Mouse (Mus musculus): ENCODE results near the gene Ube2q2. TPM values are rescaled to one million over a fixed set of nuclear protein-coding genes. Genes with fewer than 3 reads are reported as not detected.

Gene Ube2q2
- polyA plus RNA-seq, 1 experiment from 2014 or later, result 17.0 TPM

GRCm38 (mm10) chr9:55215648-55216047 is 67.0 kb downstream of the Ube2q2 start:
- no peak for TF ChIP-seq CTCF (IDR thresholded peaks at IDR 0.05; ENCODE audit: low read depth)
- Histone ChIP-seq H3K27me3 (replicated peaks; ENCODE audit: control insufficient read depth, insufficient read depth, low read length) (no peaks in the 10 kb centered on the region), H3K4me2 (replicated peaks; ENCODE audit: low read depth) (no peak overlapping the region), H3K36me3 (ENCODE audit: control insufficient read depth, insufficient read depth) (peaks cover 64% of the 10 kb centered on the region), H3K9ac (ENCODE audit: low read depth, low read length) (no peak overlapping the region), H3K9me3 (ENCODE audit: control insufficient read depth) (no peaks in the 10 kb centered on the region), H3K27ac (ENCODE audit: low read depth, low read length) (no peak overlapping the region), H3K4me1 (replicated peaks; ENCODE audit: control insufficient read depth, insufficient read depth, low read length) (no peaks in the 10 kb centered on the region), H3K4me3 (ENCODE audit: low read depth, low read length) (no peak overlapping the region)
- no peak for ATAC-seq
- 88% methylated on average over 3 of the region's 3 CpGs for WGBS

GRCm38 (mm10) chr9:55216078-55216477 is 67.4 kb downstream of the Ube2q2 start:
- Histone ChIP-seq H3K4me3 (ENCODE audit: low read depth, low read length) (no peak overlapping the region), H3K27ac (ENCODE audit: low read depth, low read length) (no peak overlapping the region), H3K9ac (ENCODE audit: low read depth, low read length) (no peak overlapping the region), H3K4me1 (replicated peaks; ENCODE audit: control insufficient read depth, insufficient read depth, low read length) (no peaks in the 10 kb centered on the region), H3K36me3 (ENCODE audit: control insufficient read depth, insufficient read depth) (peaks cover 68% of the 10 kb centered on the region), H3K27me3 (replicated peaks; ENCODE audit: control insufficient read depth, insufficient read depth, low read length) (no peaks in the 10 kb centered on the region), H3K9me3 (ENCODE audit: control insufficient read depth) (no peaks in the 10 kb centered on the region), H3K4me2 (replicated peaks; ENCODE audit: low read depth) (no peak overlapping the region)
- WGBS, result 67% methylated on average over 2 of the region's 2 CpGs
- TF ChIP-seq CTCF (IDR thresholded peaks at IDR 0.05; ENCODE audit: low read depth), result no peak
- ATAC-seq, result no peak

GRCm38 (mm10) chr9:55217381-55217780 is 68.7 kb downstream of the Ube2q2 start:
- Histone ChIP-seq H3K4me2 (replicated peaks; ENCODE audit: low read depth) (no peak overlapping the region), H3K27me3 (replicated peaks; ENCODE audit: control insufficient read depth, insufficient read depth, low read length) (no peaks in the 10 kb centered on the region), H3K27ac (ENCODE audit: low read depth, low read length) (no peak overlapping the region; the same call in 1 of the 2 replicates), H3K9me3 (ENCODE audit: control insufficient read depth) (no peaks in the 10 kb centered on the region), H3K36me3 (ENCODE audit: control insufficient read depth, insufficient read depth) (peaks cover 81% of the 10 kb centered on the region), H3K4me1 (replicated peaks; ENCODE audit: control insufficient read depth, insufficient read depth, low read length) (no peaks in the 10 kb centered on the region), H3K4me3 (ENCODE audit: low read depth, low read length) (no peak overlapping the region), H3K9ac (ENCODE audit: low read depth, low read length) (no peak overlapping the region)
- no peak for TF ChIP-seq CTCF (IDR thresholded peaks at IDR 0.05; ENCODE audit: low read depth)
- WGBS, result 88% methylated on average over 3 of the region's 3 CpGs
- no peak for ATAC-seq

GRCm38 (mm10) chr9:55225165-55225737 is 76.6 kb downstream of the Ube2q2 start:
- no peak for TF ChIP-seq CTCF (IDR thresholded peaks at IDR 0.05; ENCODE audit: low read depth)
- Histone ChIP-seq H3K9ac (ENCODE audit: low read depth, low read length) (no peak overlapping the region), H3K4me2 (replicated peaks; ENCODE audit: low read depth) (no peak overlapping the region), H3K9me3 (ENCODE audit: control insufficient read depth) (no peaks in the 10 kb centered on the region), H3K4me3 (ENCODE audit: low read depth, low read length) (no peak overlapping the region), H3K27me3 (replicated peaks; ENCODE audit: control insufficient read depth, insufficient read depth, low read length) (no peaks in the 10 kb centered on the region), H3K36me3 (ENCODE audit: control insufficient read depth, insufficient read depth) (peaks cover 48% of the 10 kb centered on the region), H3K27ac (ENCODE audit: low read depth, low read length) (peak overlapping the region; percentile 7; the same call in 1 of the 2 replicates), H3K4me1 (replicated peaks; ENCODE audit: control insufficient read depth, insufficient read depth, low read length) (no peaks in the 10 kb centered on the region)
- ATAC-seq, result no peak
- 84% methylated on average over 7 of the region's 7 CpGs for WGBS

- Histone ChIP-seq H3K4me1 (replicated peaks; ENCODE audit: control insufficient read depth, insufficient read depth, low read length) (no peaks in the 10 kb centered on the region), H3K4me3 (ENCODE audit: low read depth, low read length) (no peak overlapping the region), H3K4me2 (replicated peaks; ENCODE audit: low read depth) (no peak overlapping the region), H3K9ac (ENCODE audit: low read depth, low read length) (no peak overlapping the region), H3K9me3 (ENCODE audit: control insufficient read depth) (no peaks in the 10 kb centered on the region), H3K27ac (ENCODE audit: low read depth, low read length) (no peak overlapping the region), H3K36me3 (ENCODE audit: control insufficient read depth, insufficient read depth) (peaks cover 38% of the 10 kb centered on the region), H3K27me3 (replicated peaks; ENCODE audit: control insufficient read depth, insufficient read depth, low read length) (no peaks in the 10 kb centered on the region)
- no peak for TF ChIP-seq CTCF (IDR thresholded peaks at IDR 0.05; ENCODE audit: low read depth)
- 90% methylated on average over 3 of the region's 3 CpGs for WGBS
- ATAC-seq, result no peak
Measured at GRCm38 (mm10) chr9:55226251-55226650, 77.6 kb downstream of the Ube2q2 start.

- no peaks in the 10 kb centered on the region for H3K9me3 ChIP-seq (ENCODE audit: control insufficient read depth)
- no peak for TF ChIP-seq CTCF (IDR thresholded peaks at IDR 0.05; ENCODE audit: low read depth)
- no peak for ATAC-seq
- WGBS, result 87% methylated on average over 4 of the region's 4 CpGs
- no peak overlapping the region for H3K9ac ChIP-seq (ENCODE audit: low read depth, low read length)
- H3K27me3 ChIP-seq (replicated peaks; ENCODE audit: control insufficient read depth, insufficient read depth, low read length), result no peaks in the 10 kb centered on the region
- no peak overlapping the region for H3K4me2 ChIP-seq (replicated peaks; ENCODE audit: low read depth)
- no peaks in the 10 kb centered on the region for H3K4me1 ChIP-seq (replicated peaks; ENCODE audit: control insufficient read depth, insufficient read depth, low read length)
- H3K27ac ChIP-seq (ENCODE audit: low read depth, low read length), result no peak overlapping the region
- H3K36me3 ChIP-seq (ENCODE audit: control insufficient read depth, insufficient read depth), result peaks cover 19% of the 10 kb centered on the region
- no peak overlapping the region for H3K4me3 ChIP-seq (ENCODE audit: low read depth, low read length)
Measured at GRCm38 (mm10) chr9:55228149-55228548, 79.5 kb downstream of the Ube2q2 start.

GRCm38 (mm10) chr9:55229010-55229409 is 80.4 kb downstream of the Ube2q2 start:
- Histone ChIP-seq H3K4me3 (ENCODE audit: low read depth, low read length) (no peak overlapping the region), H3K9ac (ENCODE audit: low read depth, low read length) (no peak overlapping the region), H3K27me3 (replicated peaks; ENCODE audit: control insufficient read depth, insufficient read depth, low read length) (no peaks in the 10 kb centered on the region), H3K27ac (ENCODE audit: low read depth, low read length) (no peak overlapping the region), H3K9me3 (ENCODE audit: control insufficient read depth) (no peaks in the 10 kb centered on the region), H3K4me1 (replicated peaks; ENCODE audit: control insufficient read depth, insufficient read depth, low read length) (no peaks in the 10 kb centered on the region), H3K36me3 (ENCODE audit: control insufficient read depth, insufficient read depth) (peaks cover 11% of the 10 kb centered on the region), H3K4me2 (replicated peaks; ENCODE audit: low read depth) (no peak overlapping the region)
- ATAC-seq, result no peak
- TF ChIP-seq CTCF (IDR thresholded peaks at IDR 0.05; ENCODE audit: low read depth), result peak; percentile 51
- 54% methylated on average over 10 of the region's 10 CpGs for WGBS
